Mouse (Mus musculus) left cerebral cortex, adult 8-10 months (tissue): ENCODE data around the gene Mgrn1. TPM values are rescaled to one million over a fixed set of nuclear protein-coding genes. Genes with fewer than 3 reads are reported as not detected.
A peak's percentile ranks its signal among the peaks of the same experiment; 100 is the strongest.

Experiments used
- DNase-seq, 2 experiments: peaks; one replicate each; pipeline ENCODE4 v3.0.0; 2022; ENCODE audit warnings: low spot score in 2 of 2
- total RNA-seq, 4 experiments: library from RNA; stranded (reverse); gene quantifications; 2 replicates each; pipeline ENCODE4 v1.2.4; 2022

Gene Mgrn1
- total RNA-seq, 4 experiments from 2014 or later = 210 to 220 (median 214) TPM

- DNase-seq = no peak
Measured at GRCm38 (mm10) chr16:4878192-4878885, 7.7 kb upstream of the Mgrn1 start.

- DNase-seq = peak; percentile 36 to 72
Measured at GRCm38 (mm10) chr16:4879101-4879707, 6.8 kb upstream of the Mgrn1 start.

GRCm38 (mm10) chr16:4879708-4880124, 6.3 kb upstream of the Mgrn1 start:
- peak; percentile 84 to 91 for DNase-seq

DNA sequence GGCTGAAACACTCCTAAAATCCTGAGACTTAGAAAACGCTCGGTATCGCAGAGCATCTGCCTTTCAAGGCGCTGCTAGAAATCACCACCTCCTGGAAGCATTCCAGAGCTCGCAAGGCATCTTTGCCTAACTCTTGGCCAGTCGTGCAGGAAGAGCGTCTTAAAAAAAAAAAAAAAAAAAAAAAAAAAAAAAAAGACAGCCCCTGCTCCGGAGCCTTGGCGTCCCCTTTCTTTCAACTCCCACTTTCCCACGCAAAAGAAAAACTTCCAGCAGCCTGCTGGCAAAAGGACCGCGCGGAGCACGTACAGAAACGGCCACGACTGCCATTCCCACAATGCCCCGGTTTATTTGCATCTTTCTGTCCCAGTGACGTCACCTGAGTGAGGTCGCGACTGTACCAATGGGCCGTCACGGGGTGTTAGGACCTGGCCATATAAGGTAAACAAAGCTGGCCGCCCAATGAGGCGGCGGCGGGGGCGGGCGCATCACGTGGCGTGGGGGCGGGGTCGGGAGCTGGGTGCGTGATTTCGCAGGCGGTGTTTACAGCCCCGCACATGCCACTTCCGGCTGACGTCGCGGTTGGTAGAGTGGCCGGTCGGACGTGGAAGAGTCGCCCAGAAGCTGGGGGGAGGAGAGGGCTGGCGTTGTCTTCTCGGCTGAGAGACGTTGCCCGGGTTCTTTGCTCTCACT, 5.8 kb upstream of the Mgrn1 start, which contains the start of gene Ubald1:
Ubald1 (minus strand) TSS at position 180 of the 690 bp plus-strand sequence.
- DNase-seq = peak; percentile 87 to 100

DNA sequence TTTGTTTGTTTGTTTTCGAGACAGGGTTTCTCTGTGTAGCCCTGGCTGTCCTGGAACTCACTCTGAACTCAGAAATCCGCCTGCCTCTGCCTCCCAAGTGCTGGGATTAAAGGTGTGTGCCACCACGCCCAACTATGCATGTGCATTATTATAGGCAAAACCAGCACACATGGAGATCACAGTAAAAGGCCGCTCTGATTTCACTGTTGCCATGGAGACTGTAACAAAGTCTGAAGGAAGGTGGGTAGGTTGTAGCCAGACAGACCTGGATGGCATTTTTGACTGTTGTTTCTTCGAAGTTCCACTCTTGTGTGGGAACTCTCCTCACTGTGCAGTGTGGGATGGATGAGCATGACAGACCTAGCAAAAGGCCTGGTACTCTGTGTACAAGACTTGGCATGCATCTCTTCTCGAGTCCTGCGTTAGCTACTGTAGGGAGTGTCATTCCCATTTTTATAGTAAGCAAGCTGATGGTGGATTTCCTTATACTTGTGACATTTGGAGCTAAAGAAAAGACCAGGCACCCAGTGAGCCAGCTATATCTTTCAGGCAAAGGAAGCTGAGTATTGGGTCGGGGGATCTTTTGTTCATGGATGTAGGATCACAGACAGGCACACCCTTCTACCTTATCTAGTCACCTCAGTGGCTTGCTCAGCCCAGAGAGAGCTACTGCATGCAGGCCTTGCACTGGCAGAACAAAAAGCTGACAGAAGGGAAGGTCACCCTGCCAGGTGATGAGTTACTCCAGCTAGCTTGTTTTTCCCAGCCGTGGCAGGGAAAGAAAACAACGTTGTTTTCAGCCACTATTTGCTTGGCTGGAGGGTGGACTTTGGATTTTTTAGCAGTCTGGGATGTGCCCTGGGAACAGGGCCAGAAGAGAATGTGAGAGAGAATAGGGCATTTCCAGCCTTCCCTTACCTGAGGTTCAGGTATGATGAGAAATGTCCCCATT, 4.4 kb upstream of the Mgrn1 start:
- DNase-seq = no peak

GRCm38 (mm10) chr16:4884930-4885329, 1.1 kb upstream of the Mgrn1 start:
- DNase-seq = no peak

DNA sequence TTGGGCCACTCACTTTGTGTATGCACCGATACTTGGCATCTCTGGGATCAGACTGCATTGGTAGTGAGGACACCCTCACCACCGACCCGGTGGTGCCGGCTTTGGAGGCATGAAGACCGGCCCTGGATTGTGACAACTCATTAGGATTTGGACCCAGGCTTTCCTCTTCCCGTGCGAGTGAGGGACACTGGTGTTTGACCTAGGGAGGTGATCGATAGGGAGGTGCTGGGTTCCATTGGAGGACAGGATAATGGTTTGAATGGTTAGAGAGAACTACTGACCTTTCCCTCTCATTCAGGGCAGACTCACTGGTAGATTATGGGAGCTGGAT, 606 bp downstream of the Mgrn1 start:
- DNase-seq = no peak

- no peak for DNase-seq
Measured at GRCm38 (mm10) chr16:4890201-4890709, 4.2 kb downstream of the Mgrn1 start.

GRCm38 (mm10) chr16:4892171-4892570, 6.1 kb downstream of the Mgrn1 start:
- DNase-seq = no peak

DNA sequence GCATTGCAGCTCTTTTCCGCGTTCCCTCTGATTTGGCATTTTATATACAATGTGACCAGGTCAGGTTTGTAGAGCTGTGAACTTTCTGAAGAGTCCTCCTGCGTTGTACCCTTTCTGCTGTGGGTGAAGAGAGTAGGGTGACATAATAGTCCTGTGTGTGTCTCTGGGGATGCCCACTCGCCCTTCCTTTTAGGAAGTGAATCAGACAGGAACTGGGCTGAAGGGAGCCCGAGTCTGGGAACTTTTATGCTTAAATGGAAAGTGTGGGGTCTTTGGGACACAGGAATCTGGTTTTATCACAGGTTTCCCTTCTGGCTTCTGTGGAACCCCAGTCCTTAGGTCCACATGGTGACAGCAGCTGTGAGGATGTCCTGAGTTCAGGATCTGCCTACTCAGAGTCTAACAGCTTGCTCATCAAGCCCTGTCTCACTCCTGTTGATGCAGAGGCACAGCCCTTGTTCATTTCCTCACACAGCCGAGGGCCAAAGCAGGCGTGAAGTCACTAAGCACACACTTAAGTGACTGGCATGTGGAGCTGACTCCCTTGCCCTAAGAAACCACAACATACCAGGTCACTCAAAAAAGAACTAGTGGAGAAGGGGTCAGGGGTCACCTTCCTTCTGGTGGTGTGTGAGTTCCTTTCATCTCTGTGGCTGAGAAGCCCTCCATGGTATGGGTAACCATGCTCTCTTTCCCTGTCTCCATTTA, 8.3 kb downstream of the Mgrn1 start:
- no peak for DNase-seq

- DNase-seq = no peak
Measured at GRCm38 (mm10) chr16:4896249-4897027, 10.4 kb downstream of the Mgrn1 start.

DNA sequence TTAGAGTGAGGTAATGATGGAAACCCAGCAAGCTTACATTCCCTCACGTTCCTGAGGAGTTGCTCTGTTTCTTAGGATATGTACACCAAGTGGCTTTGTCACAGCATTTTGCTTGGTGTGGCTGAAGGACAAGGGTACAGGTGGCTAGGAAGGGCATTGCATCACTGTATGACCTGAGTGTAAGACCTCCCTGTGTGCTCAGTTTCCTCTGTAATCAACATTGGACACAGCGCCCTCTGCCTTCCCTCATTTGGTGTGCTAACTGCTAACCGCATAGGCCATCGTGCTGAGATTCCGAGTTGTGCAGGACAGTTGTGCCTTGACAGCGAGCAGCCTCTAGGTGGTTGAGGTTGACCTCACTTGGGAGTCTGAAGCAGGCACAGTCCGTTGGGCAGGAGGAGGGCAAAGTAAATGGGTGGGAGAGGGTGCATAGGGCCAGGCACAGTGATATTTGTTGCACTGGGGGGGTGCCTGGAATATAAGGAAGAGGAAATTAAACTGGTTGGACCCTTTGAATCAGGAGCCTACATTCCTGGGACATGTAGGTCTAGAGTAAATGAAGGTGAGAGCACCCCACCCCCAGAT, 11.2 kb downstream of the Mgrn1 start:
- no peak for DNase-seq

- DNase-seq = no peak
Measured at GRCm38 (mm10) chr16:4898881-4899280, 12.8 kb downstream of the Mgrn1 start.

- no peak for DNase-seq
Measured at GRCm38 (mm10) chr16:4899711-4900110, 13.7 kb downstream of the Mgrn1 start.

GRCm38 (mm10) chr16:4901167-4901566, 15.1 kb downstream of the Mgrn1 start:
- no peak for DNase-seq

- DNase-seq = no peak
Measured at GRCm38 (mm10) chr16:4902390-4902789, 16.3 kb downstream of the Mgrn1 start.

DNA sequence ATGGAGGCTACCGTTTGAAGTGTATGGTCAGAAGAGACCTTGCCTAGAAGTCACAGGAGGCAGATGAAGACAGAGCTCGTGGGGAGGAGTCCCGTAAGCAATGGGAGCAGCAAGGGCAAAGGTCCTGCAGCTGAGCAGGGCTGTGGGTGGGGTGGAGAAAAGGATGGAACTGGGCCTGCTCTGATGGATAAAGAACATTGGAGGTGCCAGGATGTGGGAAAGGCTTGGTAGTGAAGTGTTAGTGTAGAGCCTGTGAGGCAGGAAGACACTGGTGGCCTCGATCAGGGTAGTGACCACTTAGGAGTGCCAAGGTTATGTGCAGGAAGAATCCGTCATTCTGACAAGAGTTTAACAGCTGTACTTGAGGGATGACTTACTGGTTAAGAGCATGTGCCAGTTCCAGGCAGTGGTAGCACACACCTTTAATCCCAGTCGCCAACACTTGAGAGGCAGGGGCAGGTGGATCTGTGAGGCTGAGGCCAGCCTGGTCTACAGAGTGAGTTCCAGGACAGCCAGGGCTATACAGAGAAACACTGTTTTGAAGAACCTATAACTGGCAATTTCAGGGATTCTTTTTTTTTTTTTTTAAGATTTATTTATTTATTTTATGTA, 17.5 kb downstream of the Mgrn1 start:
- no peak for DNase-seq

GRCm38 (mm10) chr16:4904878-4905277, 18.8 kb downstream of the Mgrn1 start:
- no peak for DNase-seq

- no peak for DNase-seq
Measured at GRCm38 (mm10) chr16:4905591-4905990, 19.5 kb downstream of the Mgrn1 start.
